Mouse (Mus musculus) intestine, postnatal 0 days (tissue): ENCODE data around the gene Robo2. TPM values are rescaled to one million over a fixed set of nuclear protein-coding genes. Genes with fewer than 3 reads are reported as not detected.

ENCODE experiments used
- ATAC-seq: fragments of 200-750 bp; cut with Nextera tagmentation; 2 replicates; pipeline ENCODE4 v1.8.0; 2017; ENCODE audit warnings: mild to moderate bottlenecking, moderate TSS enrichment, moderate library complexity
- H3K27ac ChIP-seq: fragments of 300-500 bp; sonication (generic); 2 replicates; pipeline ENCODE4 v1.5.1; 2014; ENCODE audit warnings: mild to moderate bottlenecking, low read depth, low read length, moderate library complexity
- H3K27me3 ChIP-seq: fragments of 300-500 bp; sonication (generic); replicated peaks from 2 replicates; pipeline ENCODE4 v1.6.1; 2014; ENCODE audit warnings: low read length, mixed read lengths; ENCODE audit not compliant: control insufficient read depth, insufficient read depth
- H3K36me3 ChIP-seq: fragments of 300-500 bp; sonication (generic); 2 replicates; pipeline ENCODE4 v1.6.1; 2014; ENCODE audit warnings: mild to moderate bottlenecking, moderate library complexity; ENCODE audit not compliant: control insufficient read depth, insufficient read depth
- H3K4me1 ChIP-seq: fragments of 300-500 bp; sonication (generic); replicated peaks from 2 replicates; pipeline ENCODE4 v1.6.1; 2014; ENCODE audit warnings: antibody characterized with exemption, low read length, mixed read lengths; ENCODE audit not compliant: control insufficient read depth, insufficient read depth
- H3K4me2 ChIP-seq: fragments of 300-500 bp; sonication (generic); replicated peaks from 2 replicates; pipeline ENCODE4 v1.6.1; 2014; ENCODE audit warnings: low read depth, mild to moderate bottlenecking, moderate library complexity
- H3K4me3 ChIP-seq: fragments of 300-500 bp; sonication (generic); 2 replicates; pipeline ENCODE4 v1.5.1; 2014; ENCODE audit warnings: low read depth, low read length
- H3K9ac ChIP-seq: fragments of 300-500 bp; sonication (generic); 2 replicates; pipeline ENCODE4 v1.6.1; 2014; ENCODE audit warnings: mild to moderate bottlenecking, low read depth, low read length
- H3K9me3 ChIP-seq: fragments of 300-500 bp; sonication (generic); 2 replicates; pipeline ENCODE4 v1.6.1; 2016; ENCODE audit warnings: mixed run types; ENCODE audit not compliant: control insufficient read depth
- CTCF ChIP-seq: sonication (generic); IDR thresholded peaks from 2 replicates; pipeline ENCODE4 v1.5.1; 2016; ENCODE audit warnings: low read depth, mild to moderate bottlenecking, control low read depth, antibody characterized with exemption, moderate library complexity
- WGBS: fragments of 180-500 bp; shearing (Covaris S2); extraction: QIAGEN DNeasy Blood & Tissue Kit; methylation state at CpG from one replicate; pipeline ENCODE4 v1.1.7; 2014; 5-methylcytosine and 5-hydroxymethylcytosine counted together
- polyA plus RNA-seq: library from polyadenylated mRNA; unstranded; fragments of >200 nt; fragmentation: Nextera tagmentation; extraction: Ambion mirVana; gene quantifications from 2 replicates; pipeline ENCODE4 v1.2.1, GENCODE M21; 2015

Robo2 gene
- polyA plus RNA-seq, 1 experiment from 2014 or later = 6.2 TPM

GRCm38 (mm10) chr16:74169121-74169520 lies 242.5 kb downstream of the Robo2 start:
- H3K4me2 ChIP-seq = no peak overlapping the region
- 62% methylated on average over 7 of the region's 7 CpGs for WGBS
- no peaks in the 10 kb centered on the region for H3K27me3 ChIP-seq
- TF ChIP-seq CTCF = no peak
- H3K27ac ChIP-seq = no peak overlapping the region
- H3K9ac ChIP-seq = no peak overlapping the region
- no peaks in the 10 kb centered on the region for H3K9me3 ChIP-seq
- no peak overlapping the region for H3K4me3 ChIP-seq
- H3K36me3 ChIP-seq = no peaks in the 10 kb centered on the region
- no peaks in the 10 kb centered on the region for H3K4me1 ChIP-seq
- no peak for ATAC-seq

- Histone ChIP-seq H3K4me1 (no peaks in the 10 kb centered on the region), H3K4me3 (no peak overlapping the region), H3K27ac (no peak overlapping the region), H3K27me3 (no peaks in the 10 kb centered on the region), H3K9ac (no peak overlapping the region), H3K4me2 (no peak overlapping the region), H3K36me3 (no peaks in the 10 kb centered on the region), H3K9me3 (no peaks in the 10 kb centered on the region)
- no peak for ATAC-seq
- no peak for TF ChIP-seq CTCF
These were observed 243.8 kb downstream of the Robo2 start for GRCm38 (mm10) chr16:74167832-74168231.

GRCm38 (mm10) chr16:74162041-74162440 lies 249.6 kb downstream of the Robo2 start:
- H3K9me3 ChIP-seq = no peaks in the 10 kb centered on the region
- no peaks in the 10 kb centered on the region for H3K27me3 ChIP-seq
- H3K4me1 ChIP-seq = no peaks in the 10 kb centered on the region
- WGBS = 80% methylated on average over 4 of the region's 4 CpGs
- H3K27ac ChIP-seq = no peak overlapping the region
- H3K4me2 ChIP-seq = no peak overlapping the region
- H3K36me3 ChIP-seq = no peaks in the 10 kb centered on the region
- no peak overlapping the region for H3K9ac ChIP-seq
- no peak for TF ChIP-seq CTCF
- H3K4me3 ChIP-seq = no peak overlapping the region
- ATAC-seq = no peak

- TF ChIP-seq CTCF = no peak
- Histone ChIP-seq H3K9ac (no peak overlapping the region), H3K4me3 (no peak overlapping the region), H3K9me3 (no peaks in the 10 kb centered on the region), H3K27me3 (no peaks in the 10 kb centered on the region), H3K4me2 (no peak overlapping the region), H3K4me1 (no peaks in the 10 kb centered on the region), H3K27ac (no peak overlapping the region), H3K36me3 (no peaks in the 10 kb centered on the region)
- 91% methylated on average over 3 of the region's 3 CpGs for WGBS
- no peak for ATAC-seq
These were observed 252.4 kb downstream of the Robo2 start for GRCm38 (mm10) chr16:74159189-74159588.

GRCm38 (mm10) chr16:74136181-74136580 lies 275.4 kb downstream of the Robo2 start:
- 96% methylated on average over 1 of the region's 1 CpGs for WGBS
- no peak for TF ChIP-seq CTCF
- no peak for ATAC-seq

GRCm38 (mm10) chr16:74132833-74133232 lies 278.8 kb downstream of the Robo2 start:
- H3K4me3 ChIP-seq = no peak overlapping the region
- no peaks in the 10 kb centered on the region for H3K36me3 ChIP-seq
- no peaks in the 10 kb centered on the region for H3K4me1 ChIP-seq
- TF ChIP-seq CTCF = no peak
- H3K9ac ChIP-seq = no peak overlapping the region
- no peak overlapping the region for H3K4me2 ChIP-seq
- no peaks in the 10 kb centered on the region for H3K9me3 ChIP-seq
- H3K27ac ChIP-seq = no peak overlapping the region
- 70% methylated on average over 6 of the region's 6 CpGs for WGBS
- ATAC-seq = no peak
- H3K27me3 ChIP-seq = no peaks in the 10 kb centered on the region

More at GRCm38 (mm10) chr16:74136181-74136580, 275.4 kb downstream of the Robo2 start:
- Histone ChIP-seq H3K4me1 (no peaks in the 10 kb centered on the region), H3K9me3 (no peaks in the 10 kb centered on the region), H3K4me2 (no peak overlapping the region), H3K36me3 (no peaks in the 10 kb centered on the region), H3K4me3 (no peak overlapping the region), H3K27me3 (no peaks in the 10 kb centered on the region), H3K27ac (no peak overlapping the region), H3K9ac (no peak overlapping the region)

- Histone ChIP-seq H3K4me2 (no peak overlapping the region), H3K27me3 (no peaks in the 10 kb centered on the region), H3K4me1 (no peaks in the 10 kb centered on the region), H3K9ac (no peak overlapping the region), H3K9me3 (no peaks in the 10 kb centered on the region), H3K27ac (no peak overlapping the region), H3K36me3 (no peaks in the 10 kb centered on the region), H3K4me3 (no peak overlapping the region)
- 84% methylated on average over 5 of the region's 5 CpGs for WGBS
- ATAC-seq = no peak
- TF ChIP-seq CTCF = no peak
These were observed 280.3 kb downstream of the Robo2 start for GRCm38 (mm10) chr16:74131370-74131769.
